Mouse (Mus musculus): Measurements from ENCODE around the gene Gm15107. TPM values are rescaled to one million over a fixed set of nuclear protein-coding genes. Genes with fewer than 3 reads are reported as not detected.
"Not testable (repeated sequence)": the region's sequence is repeated elsewhere in the genome, so short reads cannot be mapped to it uniquely, and the experiment has no call there.

Gene Gm15107
- not detected for total RNA-seq (2021)
- long read RNA-seq, experiment 1: 0 reads
- long read RNA-seq, experiment 2: 0 reads

- intact Hi-C loops (cut with DNase I); DNase-seq: not testable (repeated sequence)
These were observed at the start of gene Gm15107 for GRCm38 (mm10) chrX:148180424-148180823. TSS of gene Gm15107 (plus strand) at chrX:148180724.

Other genes with a start within 250 kb of the Gm15107 start
- gene Gm15080, start 187.7 kb upstream of the Gm15107 start, total RNA-seq (2021): not detected